Mouse (Mus musculus) megakaryocyte, embryonic 14.5 days (primary cell): Measurements from ENCODE around the gene Antxr1.

ENCODE experiments used
- FLI1 ChIP-seq: IDR thresholded peaks from 2 replicates; pipeline ENCODE4 v1.6.1; 2012; ENCODE audit warnings: low read length, inconsistent platforms, mixed read lengths
- GATA1 ChIP-seq: IDR thresholded peaks from 3 replicates; pipeline ENCODE4 v1.6.1; 2012; ENCODE audit warnings: mixed read lengths, low read length, inconsistent platforms, borderline replicate concordance

DNA sequence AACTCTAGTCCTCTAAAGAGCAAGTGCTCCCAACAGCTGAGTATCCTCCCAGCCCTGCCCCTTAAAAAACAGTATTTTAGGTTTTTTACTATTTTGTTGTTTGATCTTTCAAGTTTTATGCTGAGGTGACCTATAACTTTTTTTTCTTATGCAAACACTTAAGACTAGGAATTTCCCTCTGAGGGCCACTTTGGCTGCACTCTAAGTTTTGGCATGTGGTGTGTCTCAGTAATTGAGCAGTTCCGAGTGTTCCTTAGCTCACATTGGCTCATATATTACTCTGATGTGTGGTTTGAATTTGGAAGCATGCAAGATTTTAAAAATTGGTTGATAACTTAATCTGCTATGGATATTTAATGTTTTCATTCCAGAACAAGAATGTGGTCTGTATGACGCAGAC, 105.6 kb downstream of the Antxr1 start:
- TF ChIP-seq GATA1 (no peak), FLI1 (no peak)
